Mouse (Mus musculus) gastrocnemius, postnatal 4 days (tissue): ENCODE results near the gene Drd5. TPM values are rescaled to one million over a fixed set of nuclear protein-coding genes. Genes with fewer than 3 reads are reported as not detected.
A peak's percentile ranks its signal among the peaks of the same experiment; 100 is the strongest.

Experiments
- DNase-seq, 2 experiments: peaks; one replicate each; pipeline ENCODE4 v3.0.0; 2021 to 2022; ENCODE audit warnings: low spot score in 2 of 2, mixed read lengths in 2 of 2
- total RNA-seq, 2 experiments: library from RNA; stranded (reverse); gene quantifications; 2 replicates each; pipeline ENCODE4 v1.2.3; 2021

The Drd5 gene
- total RNA-seq, 2 experiments from 2014 or later = not detected

DNA sequence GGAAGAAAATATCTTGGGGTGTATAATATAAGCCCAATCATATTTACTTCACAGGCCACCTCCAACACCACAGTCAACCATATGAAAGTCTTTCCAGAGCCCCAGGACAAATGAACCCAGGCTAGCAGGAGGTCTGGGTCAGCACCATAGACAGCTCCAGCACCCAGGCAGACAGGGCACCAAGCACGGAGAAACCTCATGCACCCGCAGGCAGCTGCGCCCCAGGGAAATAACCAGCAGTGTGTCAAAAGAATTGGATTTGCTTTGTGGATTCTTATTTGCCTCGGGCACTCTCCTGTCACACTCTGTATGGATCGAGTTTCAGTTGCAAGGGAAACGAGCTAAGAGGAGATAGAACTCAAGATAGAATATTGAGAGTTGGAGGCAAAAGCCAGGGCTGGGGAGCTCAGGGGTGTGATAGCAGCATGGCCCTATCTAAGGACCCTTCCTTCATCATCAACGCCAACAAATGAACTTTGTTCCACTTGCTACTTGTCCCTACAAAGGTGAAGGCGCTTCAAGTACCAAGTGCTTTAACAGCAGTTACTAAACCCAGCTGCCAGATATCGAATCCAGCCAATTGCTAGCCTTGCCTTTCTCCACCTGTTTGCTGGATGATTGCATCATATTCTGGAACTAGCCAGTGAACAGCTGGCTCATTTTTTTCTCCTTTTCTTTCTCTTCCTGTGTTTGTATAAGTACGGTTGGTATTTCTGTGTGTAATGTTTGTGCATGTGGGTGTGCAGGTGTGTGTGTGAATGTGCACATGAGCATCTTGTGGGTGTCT lies 27.7 kb downstream of the Drd5 start:
- DNase-seq = peak in 1 of 2 experiments; percentile 26

DNA sequence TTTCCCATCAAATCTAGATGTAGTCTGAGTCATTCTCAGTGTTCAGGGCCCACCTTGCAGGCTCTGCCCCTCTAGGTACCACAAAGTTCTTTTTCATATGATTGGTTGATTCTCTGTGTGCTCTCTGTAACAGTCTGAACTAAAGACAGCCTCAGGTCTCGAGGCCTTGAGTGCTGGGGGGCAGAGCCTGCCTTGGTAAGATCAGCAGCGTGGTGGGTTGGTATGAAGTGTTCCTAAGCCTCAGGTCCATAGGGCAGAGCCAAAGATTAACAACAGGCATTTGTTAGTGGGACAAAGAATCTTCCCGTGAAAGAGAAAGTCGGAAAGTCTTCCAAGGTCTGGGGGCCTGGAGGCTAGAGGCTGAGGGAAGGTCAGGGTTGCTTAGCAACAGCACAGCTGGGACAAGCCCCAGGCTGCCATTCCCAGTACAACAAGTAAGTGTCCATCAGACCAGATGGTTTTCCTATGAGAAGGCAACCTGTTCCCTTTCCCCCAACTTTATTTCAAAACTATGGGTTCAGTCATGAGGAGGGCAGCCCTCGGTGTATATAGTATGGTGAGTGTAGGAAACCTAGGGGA lies 31.3 kb downstream of the Drd5 start:
- DNase-seq = no peak

DNA sequence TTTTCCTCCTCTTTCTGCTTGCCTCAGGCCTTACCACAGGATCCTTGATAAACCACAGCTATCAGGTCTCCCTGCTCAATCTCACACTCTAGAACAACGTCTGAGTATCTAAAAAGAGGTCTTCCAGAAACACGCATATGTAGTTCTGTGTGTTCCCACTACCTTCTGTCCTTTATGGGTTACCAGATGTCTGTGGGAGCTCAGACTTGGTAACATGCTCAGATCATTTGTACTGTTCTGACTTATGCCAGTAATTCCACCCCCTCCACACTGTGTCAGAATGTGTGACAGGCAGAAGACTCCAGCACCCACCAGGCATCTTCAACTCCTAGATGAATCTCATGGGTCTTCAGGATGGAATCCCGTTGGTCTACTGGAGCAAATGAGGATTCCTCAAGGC lies 37.8 kb downstream of the Drd5 start:
- no peak for DNase-seq

DNA sequence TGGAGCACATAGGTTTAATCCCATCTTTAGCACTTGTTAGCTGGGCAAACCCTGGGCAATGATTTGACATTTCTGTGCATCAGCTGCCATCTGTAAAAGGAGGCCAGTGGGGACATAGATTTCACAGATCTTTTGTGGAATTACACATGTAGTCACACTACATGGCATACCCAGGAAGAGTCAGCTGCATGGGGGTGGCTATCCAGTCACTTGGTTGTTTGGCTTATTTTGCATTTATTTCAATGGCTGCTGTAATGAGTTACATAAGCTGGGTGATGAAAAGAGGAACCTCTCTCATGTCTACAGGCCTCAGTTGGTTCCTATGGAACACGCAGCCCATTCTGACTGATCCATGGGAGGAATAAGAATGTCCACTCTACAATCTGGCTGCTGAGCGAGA lies 40.5 kb downstream of the Drd5 start:
- no peak for DNase-seq

DNA sequence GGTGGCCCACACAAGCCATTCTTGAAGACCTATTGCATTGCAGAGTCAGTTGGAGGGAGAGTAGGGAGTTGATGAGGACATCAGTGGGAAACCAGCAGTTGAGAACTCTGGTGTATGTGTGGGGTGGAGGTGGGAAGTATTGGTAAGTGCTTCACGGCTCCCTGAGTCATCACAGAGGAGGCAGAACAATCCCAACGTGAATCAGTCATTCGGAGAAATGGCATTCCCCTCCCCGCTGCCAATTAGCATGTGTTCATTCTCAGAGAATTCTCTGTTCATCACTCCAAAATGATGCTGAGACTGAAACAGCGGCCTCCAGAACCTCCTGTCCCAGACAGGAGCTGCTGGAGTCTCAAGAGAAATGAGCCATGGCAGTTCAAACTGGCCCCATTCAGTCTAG lies 45.2 kb downstream of the Drd5 start:
- no peak for DNase-seq

DNA sequence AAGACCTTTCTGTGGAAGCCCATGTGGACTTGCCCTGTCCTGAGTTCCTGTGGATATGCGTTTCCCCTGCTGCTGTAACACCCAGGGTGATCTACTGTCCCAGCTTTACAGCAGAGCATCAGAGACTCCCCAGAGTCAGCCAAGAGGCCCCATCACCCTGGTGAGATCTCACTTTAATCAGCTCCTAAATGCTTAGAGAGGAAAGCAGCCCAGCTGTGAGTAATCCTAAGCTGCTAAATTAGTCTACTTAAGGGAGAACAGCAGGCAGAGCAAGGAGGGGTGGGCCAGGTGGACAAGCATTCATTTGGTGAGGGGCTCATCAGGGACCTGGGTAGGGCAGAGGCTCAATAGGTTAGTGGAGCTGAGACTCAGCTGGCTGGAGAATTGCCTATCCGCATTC lies 46.4 kb downstream of the Drd5 start:
- no peak for DNase-seq

DNA sequence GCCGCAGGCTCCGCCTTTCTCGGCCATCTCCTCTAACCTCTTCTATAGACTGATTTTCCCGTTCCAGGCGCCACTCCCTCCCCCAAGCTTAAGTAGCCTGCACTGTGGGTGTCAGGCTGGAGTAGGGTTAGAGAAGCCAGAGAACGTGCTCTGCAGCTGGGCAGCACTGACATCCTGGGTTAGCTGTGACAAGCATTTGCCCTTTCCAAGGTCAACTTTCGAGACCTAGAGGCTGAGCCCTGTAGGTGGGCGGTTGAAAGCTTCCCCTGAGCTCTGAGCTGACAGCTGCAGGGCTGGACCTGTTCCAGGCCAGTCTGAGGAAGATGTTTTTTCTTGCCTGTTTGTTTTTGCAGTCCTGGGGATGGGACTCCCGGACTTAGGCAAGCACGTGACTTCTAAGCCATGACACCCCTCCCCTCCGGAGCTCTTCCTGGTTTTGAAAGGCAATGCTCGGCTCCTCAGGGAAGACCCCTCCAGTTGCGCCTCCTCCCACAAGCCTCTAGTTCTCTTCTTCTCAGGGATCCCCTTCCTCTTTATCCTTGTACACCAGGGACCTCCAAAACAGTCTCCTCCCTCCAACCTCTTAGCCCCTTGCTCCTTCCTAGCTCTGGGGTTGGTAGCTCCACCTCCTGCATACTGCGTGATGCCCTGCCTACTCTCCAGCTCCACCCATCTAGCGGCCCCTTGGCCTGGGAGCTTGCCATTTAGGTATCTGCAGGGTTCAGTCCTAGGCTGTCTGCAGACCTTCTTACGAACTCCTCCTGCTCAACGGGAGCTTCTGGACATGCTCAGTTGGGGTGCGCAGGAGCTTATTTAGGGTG lies 47.7 kb downstream of the Drd5 start:
- DNase-seq = peak; percentile 22 to 40

DNA sequence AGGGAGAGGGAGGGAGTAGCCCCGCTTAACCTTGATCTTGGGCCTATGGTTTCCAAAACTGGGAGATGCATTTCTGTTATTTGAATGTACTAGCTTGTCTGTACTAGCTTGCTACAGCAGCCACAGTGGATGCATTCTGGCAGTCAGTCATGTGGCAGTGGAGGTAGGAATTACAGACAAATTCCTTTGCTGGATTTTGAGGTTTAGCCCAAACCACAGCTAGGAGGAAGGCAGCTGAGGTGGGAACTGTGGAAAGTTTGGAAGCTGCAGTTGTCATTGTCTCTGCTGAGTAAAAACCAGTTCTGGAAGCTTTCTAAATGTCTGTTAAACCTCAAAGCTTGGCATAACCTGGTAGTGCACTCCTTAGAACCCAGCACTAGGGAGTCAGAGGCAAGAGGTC lies 52.1 kb downstream of the Drd5 start:
- DNase-seq = no peak

Other genes with a start within 250 kb of the Drd5 start
- 10 to 100 TPM; 24.7 to 26.1 TPM for gene Nsg1, start 159.5 kb upstream of the Drd5 start, total RNA-seq
- 1 to 10 TPM; 6.3 to 6.8 TPM for gene Zbtb49, start 98.9 kb upstream of the Drd5 start, total RNA-seq
- gene Lyar, start 98.9 kb upstream of the Drd5 start, total RNA-seq = 10 to 100 TPM; 16.6 to 18.6 TPM
- 10 to 100 TPM; 18.6 to 19.3 TPM for gene Tmem128, start 59.2 kb upstream of the Drd5 start, total RNA-seq
- gene Otop1, start 43.4 kb upstream of the Drd5 start, total RNA-seq = under 1 TPM; 0.37 to 0.57 TPM
- gene Slc2a9, start 183.8 kb downstream of the Drd5 start, total RNA-seq = 1 to 10 TPM; 1.4 to 2.4 TPM
- gene Wdr1, start 243.9 kb downstream of the Drd5 start, total RNA-seq = 100 to 1,000 TPM; 205 to 211 TPM